Mouse (Mus musculus) midbrain, postnatal 0 days (tissue): ENCODE measurements at regions not wholly inside any gene's neighbourhood (a gene's known extent, or its start where the extent isn't known, plus 50 kb on each side); places are given as distances from the start of the nearest gene placed in this dataset.

Experiments used
- ATAC-seq: fragments of 200-750 bp; cut with Nextera tagmentation; 2 replicates; pipeline ENCODE4 v1.8.0; 2017; ENCODE audit warnings: moderate number of reproducible peaks, mild to moderate bottlenecking, moderate TSS enrichment, moderate library complexity; ENCODE audit not compliant: low FRiP score
- DNase-seq: peaks from one replicate; pipeline ENCODE4 v3.0.0-alpha.2; 2015; ENCODE audit warnings: low spot score
- H3K27ac ChIP-seq: fragments of 300-500 bp; sonication (generic); 2 replicates; pipeline ENCODE4 v1.5.1; 2014; ENCODE audit warnings: low read depth, mild to moderate bottlenecking, low read length, mixed read lengths
- H3K27me3 ChIP-seq: fragments of 300-500 bp; sonication (generic); 2 replicates; pipeline ENCODE4 v1.6.1; 2014; ENCODE audit warnings: low read length, control low read depth, mixed read lengths; ENCODE audit not compliant: insufficient read depth
- H3K36me3 ChIP-seq: fragments of 300-500 bp; sonication (generic); 2 replicates; pipeline ENCODE4 v1.6.1; 2014; ENCODE audit warnings: low read length, control low read depth, mixed read lengths; ENCODE audit not compliant: insufficient read depth
- H3K4me1 ChIP-seq: fragments of 300-500 bp; sonication (generic); 2 replicates; pipeline ENCODE4 v1.6.1; 2014; ENCODE audit warnings: mild to moderate bottlenecking, control low read depth, antibody characterized with exemption, low read length, mixed read lengths; ENCODE audit not compliant: insufficient read depth
- H3K4me2 ChIP-seq: fragments of 300-500 bp; sonication (generic); 2 replicates; pipeline ENCODE4 v1.6.1; 2014; ENCODE audit warnings: low read depth, mild to moderate bottlenecking, low read length, mixed read lengths; ENCODE audit not compliant: poor library complexity, severe bottlenecking
- H3K4me3 ChIP-seq: fragments of 300-500 bp; sonication (generic); 2 replicates; pipeline ENCODE4 v1.5.1; 2014; ENCODE audit warnings: low read depth, mild to moderate bottlenecking, low read length, moderate library complexity
- H3K9ac ChIP-seq: fragments of 300-500 bp; sonication (generic); replicated peaks from 2 replicates; pipeline ENCODE4 v1.6.1; 2014; ENCODE audit warnings: mild to moderate bottlenecking, low read length, moderate library complexity, mixed read lengths; ENCODE audit not compliant: poor library complexity, severe bottlenecking
- H3K9me3 ChIP-seq: fragments of 300-500 bp; sonication (generic); 2 replicates; pipeline ENCODE4 v1.6.1; 2016; ENCODE audit warnings: low read length, control low read depth
- CTCF ChIP-seq: IDR thresholded peaks from 2 replicates; pipeline ENCODE4 v1.5.1; 2016; ENCODE audit warnings: antibody characterized with exemption, mild to moderate bottlenecking
- WGBS: fragments of 180-500 bp; shearing (Covaris S2); extraction: QIAGEN DNeasy Blood & Tissue Kit; methylation state at CpG from one replicate; pipeline ENCODE4 v1.1.7; 2014; 5-methylcytosine and 5-hydroxymethylcytosine counted together

GRCm38 (mm10) chr2:149666412-149666811 lies 162.6 kb upstream of the Syndig1 start:
- Histone ChIP-seq H3K27me3 (no peaks in the 10 kb centered on the region), H3K9ac (no peak overlapping the region), H3K36me3 (no peaks in the 10 kb centered on the region), H3K4me2 (no peak overlapping the region), H3K27ac (no peak overlapping the region; the same call in 1 of the 2 replicates), H3K4me3 (no peak overlapping the region), H3K9me3 (no peaks in the 10 kb centered on the region), H3K4me1 (no peaks in the 10 kb centered on the region)
- ATAC-seq (peak; percentile 66; the same call in 1 of the 2 replicates), DNase-seq (peak; percentile 53)
- 59% methylated on average over 3 of the region's 3 CpGs for WGBS
- TF ChIP-seq CTCF: no peak

GRCm38 (mm10) chr2:149671870-149672269 lies 157.1 kb upstream of the Syndig1 start:
- WGBS: 27% methylated on average over 1 of the region's 1 CpGs

DNA sequence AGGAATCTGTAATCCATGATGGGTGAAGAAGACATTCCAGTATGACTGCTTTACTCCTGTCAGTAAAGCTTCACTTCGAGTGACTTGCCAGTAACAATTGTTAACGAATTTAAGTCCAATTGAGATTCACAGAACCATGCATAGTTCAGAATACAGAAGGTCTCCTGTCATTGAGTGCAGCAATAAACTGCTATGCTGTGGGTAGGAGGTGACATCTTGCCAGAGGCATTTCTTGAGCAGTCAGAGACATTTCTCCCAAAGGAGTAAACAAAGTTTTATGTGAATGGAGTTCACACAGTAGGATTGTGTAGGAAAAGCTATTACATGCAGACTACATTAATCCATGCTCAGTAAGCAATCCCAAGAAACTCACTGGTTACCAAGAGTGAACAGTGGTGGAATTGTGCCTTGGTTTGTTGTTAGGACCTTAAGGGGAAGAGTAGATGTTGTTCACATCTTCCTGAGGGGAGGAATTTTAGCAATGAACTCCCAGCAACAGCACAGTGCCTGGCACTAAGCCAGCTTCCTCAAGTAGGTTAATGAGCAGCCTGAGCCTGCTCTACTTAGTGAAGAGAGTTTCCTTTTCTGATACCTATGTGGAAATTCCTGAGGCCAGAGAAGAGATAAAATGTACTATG lies 149.1 kb upstream of the Syndig1 start:
- TF ChIP-seq CTCF: no peak
- H3K27me3 ChIP-seq: no peaks in the 10 kb centered on the region
- H3K9ac ChIP-seq: no peak overlapping the region
- no peaks in the 10 kb centered on the region for H3K4me1 ChIP-seq
- no peak for ATAC-seq
- 66% methylated on average over 2 of the region's 2 CpGs for WGBS
- H3K4me2 ChIP-seq: no peak overlapping the region
- DNase-seq: peak; percentile 48
- no peak overlapping the region for H3K4me3 ChIP-seq
- no peaks in the 10 kb centered on the region for H3K36me3 ChIP-seq
- no peaks in the 10 kb centered on the region for H3K9me3 ChIP-seq
- no peak overlapping the region for H3K27ac ChIP-seq

More at GRCm38 (mm10) chr2:149671870-149672269, 157.1 kb upstream of the Syndig1 start:
- TF ChIP-seq CTCF: no peak
- Histone ChIP-seq H3K27me3 (no peaks in the 10 kb centered on the region), H3K4me2 (no peak overlapping the region), H3K9ac (no peak overlapping the region), H3K4me1 (no peaks in the 10 kb centered on the region), H3K9me3 (no peaks in the 10 kb centered on the region), H3K27ac (no peak overlapping the region), H3K36me3 (no peaks in the 10 kb centered on the region), H3K4me3 (no peak overlapping the region)
- ATAC-seq (no peak), DNase-seq (peak; percentile 7)

- no peak overlapping the region for H3K27ac ChIP-seq
- no peak for TF ChIP-seq CTCF
- ATAC-seq (no peak), DNase-seq (no peak)
- no peaks in the 10 kb centered on the region for H3K4me1 ChIP-seq
- no peak overlapping the region for H3K4me3 ChIP-seq
- H3K9me3 ChIP-seq: no peaks in the 10 kb centered on the region
- H3K27me3 ChIP-seq: no peaks in the 10 kb centered on the region
- H3K36me3 ChIP-seq: no peaks in the 10 kb centered on the region
- 78% methylated on average over 3 of the region's 3 CpGs for WGBS
- no peak overlapping the region for H3K4me2 ChIP-seq
- H3K9ac ChIP-seq: no peak overlapping the region
Observed at GRCm38 (mm10) chr2:149722342-149722741, 106.7 kb upstream of the Syndig1 start.

GRCm38 (mm10) chr2:149724279-149724678 lies 104.7 kb upstream of the Syndig1 start:
- WGBS: 30% methylated on average over 7 of the region's 7 CpGs
- Histone ChIP-seq H3K4me3 (no peak overlapping the region), H3K27me3 (no peaks in the 10 kb centered on the region), H3K4me1 (no peaks in the 10 kb centered on the region), H3K27ac (no peak overlapping the region), H3K9ac (no peak overlapping the region), H3K9me3 (no peaks in the 10 kb centered on the region), H3K4me2 (no peak overlapping the region), H3K36me3 (no peaks in the 10 kb centered on the region)
- no peak for TF ChIP-seq CTCF
- ATAC-seq (no peak), DNase-seq (no peak)

DNA sequence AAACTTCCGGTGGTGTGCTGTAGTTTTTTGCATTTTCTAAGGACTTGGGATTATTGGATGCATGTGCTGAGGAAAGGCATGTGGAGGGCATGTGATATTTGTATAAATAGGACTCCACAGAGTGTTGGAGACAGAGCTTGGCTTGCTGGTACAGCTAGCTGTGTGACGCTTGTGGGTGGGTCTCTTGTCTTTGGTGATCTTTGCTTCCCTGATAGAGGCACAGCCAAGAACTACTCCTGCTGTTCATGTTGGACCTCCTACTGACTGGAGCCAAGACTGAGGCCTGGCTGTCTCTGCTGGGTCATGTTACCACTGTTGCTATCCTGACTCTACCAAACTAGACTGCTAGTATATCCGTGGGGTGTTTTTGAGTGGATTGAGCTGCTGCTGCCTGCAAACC lies 103.1 kb upstream of the Syndig1 start:
- WGBS: 81% methylated on average over 3 of the region's 3 CpGs
- ATAC-seq: no peak
- DNase-seq: no peak
- no peak for TF ChIP-seq CTCF
- no peaks in the 10 kb centered on the region for H3K4me1 ChIP-seq
- H3K4me2 ChIP-seq: no peak overlapping the region
- H3K27ac ChIP-seq: no peak overlapping the region
- no peaks in the 10 kb centered on the region for H3K9me3 ChIP-seq
- no peak overlapping the region for H3K4me3 ChIP-seq
- no peaks in the 10 kb centered on the region for H3K27me3 ChIP-seq
- H3K36me3 ChIP-seq: no peaks in the 10 kb centered on the region
- no peak overlapping the region for H3K9ac ChIP-seq
